Mouse (Mus musculus) bone marrow macrophage, adult 2 months (primary cell): ENCODE data around the gene Bean1. TPM values are rescaled to one million over a fixed set of nuclear protein-coding genes. Genes with fewer than 3 reads are reported as not detected.
A peak's percentile ranks its signal among the peaks of the same experiment; 100 is the strongest.

ENCODE experiments used
- H3K27ac ChIP-seq: 2 replicates; pipeline ENCODE4 v1.5.1; 2012; ENCODE audit warnings: low read depth, low read length; ENCODE audit not compliant: insufficient read depth
- H3K4me1 ChIP-seq: 2 replicates; pipeline ENCODE4 v1.6.1; 2012; ENCODE audit warnings: low read length; ENCODE audit not compliant: control insufficient read depth, insufficient read depth
- H3K4me3 ChIP-seq: 2 replicates; pipeline ENCODE4 v1.5.1; 2012; ENCODE audit warnings: mild to moderate bottlenecking, low read length, moderate library complexity; ENCODE audit not compliant: insufficient read depth
- CTCF ChIP-seq: IDR thresholded peaks from 2 replicates; pipeline ENCODE4 v1.5.1; 2012; ENCODE audit warnings: low read depth, mild to moderate bottlenecking, low read length, moderate library complexity
- POLR2A ChIP-seq: IDR thresholded peaks from 2 replicates; pipeline ENCODE4 v1.6.1; 2012; ENCODE audit warnings: mild to moderate bottlenecking, low read depth, low read length, borderline replicate concordance
- polyA plus RNA-seq: library from polyadenylated mRNA; stranded (reverse); fragments of >200 nt; gene quantifications from 2 replicates; pipeline ENCODE4 v1.2.4, GENCODE M21; 2012; ENCODE audit not compliant: missing spikeins, insufficient read depth, insufficient read length

The Bean1 gene
- polyA plus RNA-seq, 1 experiment, result not detected

DNA sequence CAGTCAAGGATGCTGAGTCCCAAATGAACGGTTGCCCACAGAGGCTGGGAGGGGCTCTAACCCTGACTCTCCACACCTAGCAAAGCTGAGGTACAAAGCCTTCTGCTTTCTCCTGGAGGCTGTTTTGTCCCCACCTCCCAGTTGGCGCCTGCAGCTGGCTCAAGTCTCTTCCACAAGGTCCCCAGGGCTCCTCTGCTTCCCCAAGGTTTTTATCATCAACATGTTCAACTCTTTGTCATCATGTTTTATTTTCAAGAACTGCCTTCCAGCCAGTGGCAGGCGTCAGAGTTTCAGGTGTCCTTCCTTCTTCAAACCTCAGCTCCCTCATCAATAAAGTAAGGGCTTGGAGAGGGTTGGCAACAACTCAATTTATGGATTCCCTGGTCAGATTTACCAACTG lies 781 bp upstream of the Bean1 start:
- Histone ChIP-seq H3K4me3 (no peak overlapping the region), H3K27ac (no peak overlapping the region), H3K4me1 (no peaks in the 10 kb centered on the region)
- no peak for TF ChIP-seq CTCF
- no peak for TF ChIP-seq POLR2A

GRCm38 (mm10) chr8:104171050-104171620 lies 893 bp downstream of the Bean1 start:
- H3K27ac ChIP-seq, result no peak overlapping the region
- peaks cover 10% of the 10 kb centered on the region for H3K4me1 ChIP-seq
- peak overlapping the region; percentile 48 for H3K4me3 ChIP-seq
- TF ChIP-seq CTCF (no peak), POLR2A (no peak)

DNA sequence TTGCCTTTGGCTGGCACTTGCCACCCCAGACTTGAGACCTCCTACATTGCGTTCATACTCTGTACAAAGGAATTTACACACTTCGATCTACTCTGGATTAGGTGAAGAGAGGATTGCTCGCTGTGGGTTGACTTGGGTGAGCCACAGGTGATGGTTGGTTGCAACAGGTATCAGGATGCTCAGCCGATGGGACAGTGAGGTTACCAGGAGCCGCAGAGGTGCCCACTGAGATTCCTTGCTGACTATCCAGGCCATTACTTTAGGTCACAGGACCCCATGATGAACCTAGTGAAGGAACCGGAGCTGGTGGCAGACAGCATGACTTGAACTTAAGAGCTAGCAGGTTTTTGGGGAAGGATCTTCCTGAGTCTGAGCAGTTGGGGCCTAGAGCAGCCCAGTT lies 2.2 kb downstream of the Bean1 start:
- H3K4me3 ChIP-seq, result no peak overlapping the region
- TF ChIP-seq CTCF, result no peak
- no peak for TF ChIP-seq POLR2A
- H3K4me1 ChIP-seq, result peaks cover 16% of the 10 kb centered on the region
- no peak overlapping the region for H3K27ac ChIP-seq

DNA sequence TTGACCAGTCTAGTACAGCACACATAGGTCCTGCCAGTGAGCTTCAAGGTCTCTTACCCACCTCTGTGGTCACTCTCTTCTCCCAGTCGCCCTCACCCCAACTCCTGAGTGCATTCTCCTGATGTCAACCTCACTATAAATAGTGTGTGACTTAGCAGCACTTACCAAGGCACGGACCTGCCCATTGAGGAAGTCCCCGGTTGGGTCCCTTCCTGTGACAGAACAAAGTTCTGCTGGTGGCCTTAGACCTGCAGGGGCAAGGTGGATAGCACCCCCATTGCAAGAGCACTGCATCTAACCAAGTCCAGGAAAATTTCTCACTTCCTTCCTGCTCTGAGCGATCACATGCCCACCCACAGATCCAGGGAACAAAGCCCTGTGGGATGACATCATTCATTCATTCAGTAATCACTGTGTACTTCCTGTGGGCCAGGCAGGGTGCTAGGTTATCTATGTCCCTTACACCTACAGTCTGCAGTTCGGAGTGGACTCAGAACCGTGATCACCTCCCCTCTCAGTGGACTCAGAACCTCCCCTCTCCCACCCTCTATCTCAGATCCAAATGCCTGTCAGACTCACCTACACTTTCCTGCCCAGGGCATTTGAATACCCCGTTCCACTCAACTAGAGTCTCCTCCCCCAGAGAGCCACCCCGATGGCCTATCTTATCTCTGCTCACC lies 5.7 kb downstream of the Bean1 start:
- TF ChIP-seq CTCF (no peak), POLR2A (no peak)
- no peak overlapping the region for H3K27ac ChIP-seq

GRCm38 (mm10) chr8:104177054-104177453 lies 6.8 kb downstream of the Bean1 start:
- TF ChIP-seq POLR2A, result no peak
- no peak for TF ChIP-seq CTCF
- Histone ChIP-seq H3K27ac (no peak overlapping the region), H3K4me3 (no peak overlapping the region), H3K4me1 (peaks cover 16% of the 10 kb centered on the region)

More for the DNA sequence above, 5.7 kb downstream of the Bean1 start:
- Histone ChIP-seq H3K4me3 (no peak overlapping the region), H3K4me1 (peaks cover 16% of the 10 kb centered on the region)

DNA sequence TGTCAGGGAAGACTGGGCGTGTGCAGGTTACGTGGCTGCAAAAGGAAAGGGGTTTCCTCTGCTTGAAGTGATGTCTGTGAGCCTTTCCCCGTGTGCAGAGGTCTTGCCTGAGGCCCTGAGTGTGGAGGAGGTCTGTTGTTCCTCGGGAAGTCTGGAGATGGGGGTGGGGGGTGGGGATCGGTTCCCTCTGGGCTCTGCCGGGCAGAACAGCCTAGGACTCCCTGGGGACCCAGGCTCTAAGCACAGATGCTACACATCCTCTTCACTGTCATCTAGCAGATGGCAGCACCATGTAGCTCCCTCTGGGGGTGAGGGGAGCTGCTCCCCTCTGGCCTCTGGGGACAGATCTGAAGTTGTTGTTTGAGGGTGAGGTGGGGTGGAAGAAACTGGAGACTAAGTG lies 14.7 kb downstream of the Bean1 start:
- H3K27ac ChIP-seq, result no peak overlapping the region
- TF ChIP-seq POLR2A (no peak), CTCF (no peak)

DNA sequence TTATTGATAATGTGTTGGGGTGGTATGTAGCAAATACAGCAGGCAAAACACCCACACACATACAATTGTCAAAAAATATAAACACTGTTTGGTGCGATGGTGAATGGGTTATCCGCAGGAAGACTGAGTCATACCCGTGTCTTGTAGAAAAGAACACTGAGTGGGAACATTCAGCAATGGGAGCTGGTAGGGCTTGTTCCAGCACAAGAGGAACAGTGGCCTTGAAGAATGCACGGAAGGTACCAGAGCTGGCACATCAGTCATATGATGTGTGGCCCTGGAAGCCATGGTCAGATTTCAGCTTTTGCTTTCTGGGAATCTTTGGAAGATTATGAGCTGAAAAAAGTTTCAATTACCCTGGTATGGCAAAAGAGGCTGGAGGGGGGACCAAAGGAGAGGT lies 16.6 kb downstream of the Bean1 start:
- TF ChIP-seq CTCF (no peak), POLR2A (no peak)
- H3K4me1 ChIP-seq, result no peaks in the 10 kb centered on the region
- H3K27ac ChIP-seq, result no peak overlapping the region
- H3K4me3 ChIP-seq, result no peak overlapping the region

More for the DNA sequence above, 14.7 kb downstream of the Bean1 start:
- Histone ChIP-seq H3K4me1 (no peaks in the 10 kb centered on the region), H3K4me3 (no peak overlapping the region)

DNA sequence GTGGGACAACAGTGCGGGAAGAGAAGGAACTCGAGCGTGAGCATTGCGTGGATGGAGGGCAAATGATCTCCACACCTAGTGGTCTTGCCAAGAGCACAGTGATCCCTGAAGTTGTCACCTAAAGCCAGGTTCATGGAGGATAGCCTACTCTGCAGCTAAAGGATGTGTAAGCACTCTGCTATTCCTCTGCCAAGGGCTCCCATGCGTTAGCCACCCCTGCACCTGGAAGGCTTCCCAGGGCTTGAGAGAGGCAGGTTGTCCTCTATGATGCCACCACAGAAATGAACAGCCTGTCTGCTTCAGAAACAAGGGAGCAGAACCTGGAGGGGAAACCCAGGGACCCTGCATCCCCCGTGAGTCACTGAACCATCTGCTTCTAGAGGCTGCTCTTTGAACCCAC lies 17.4 kb downstream of the Bean1 start:
- TF ChIP-seq CTCF (no peak), POLR2A (no peak)
- Histone ChIP-seq H3K4me3 (no peak overlapping the region), H3K4me1 (no peaks in the 10 kb centered on the region), H3K27ac (no peak overlapping the region)

- no peak overlapping the region for H3K4me3 ChIP-seq
- no peak overlapping the region for H3K27ac ChIP-seq
- TF ChIP-seq POLR2A (no peak), CTCF (no peak)
- H3K4me1 ChIP-seq, result no peaks in the 10 kb centered on the region
Observed at GRCm38 (mm10) chr8:104188459-104188858, 18.2 kb downstream of the Bean1 start.

GRCm38 (mm10) chr8:104190777-104191468 lies 20.7 kb downstream of the Bean1 start:
- TF ChIP-seq POLR2A (no peak), CTCF (no peak)
- no peak overlapping the region for H3K4me3 ChIP-seq
- H3K27ac ChIP-seq, result no peak overlapping the region
- no peaks in the 10 kb centered on the region for H3K4me1 ChIP-seq
